Mouse (Mus musculus) cerebellum, postnatal 10 days (tissue): Measurements from ENCODE around the gene Nudt16l1.

Experiments used
- DNase-seq, 2 experiments: peaks; one replicate each; pipeline ENCODE4 v3.0.0; 2021; ENCODE audit warnings: mixed read lengths in 2 of 2

Gene Nudt16l1

GRCm38 (mm10) chr16:4938461-4938860 lies at the start of gene Nudt16l1:
Gene Nudt16l1, plus strand, starts transcription at chr16:4938761.
- no peak for DNase-seq

GRCm38 (mm10) chr16:4890201-4890709 lies 48.3 kb upstream of the Nudt16l1 start:
- DNase-seq, result no peak

DNA sequence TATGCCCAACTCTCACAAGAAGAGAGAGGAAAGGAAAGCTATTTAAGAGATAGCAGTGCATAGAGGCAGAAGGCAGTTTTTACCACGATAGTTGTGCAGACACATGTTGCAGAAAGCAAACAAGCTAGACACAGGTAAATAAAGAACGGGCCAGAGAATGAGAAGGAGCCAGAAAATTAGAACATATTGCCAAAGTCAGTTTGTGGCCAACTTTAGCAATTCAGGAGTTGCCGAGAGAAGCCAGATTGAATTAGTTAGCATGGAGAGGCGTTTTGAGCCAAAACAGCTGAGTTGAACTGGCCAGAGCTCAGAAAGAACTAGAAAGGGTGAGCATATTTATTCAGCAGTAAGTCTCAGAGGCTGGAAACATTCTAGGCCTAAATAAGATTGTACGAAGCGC lies 46.4 kb upstream of the Nudt16l1 start:
- no peak for DNase-seq

- DNase-seq, result no peak
Observed at GRCm38 (mm10) chr16:4894201-4894908, 44.2 kb upstream of the Nudt16l1 start.

DNA sequence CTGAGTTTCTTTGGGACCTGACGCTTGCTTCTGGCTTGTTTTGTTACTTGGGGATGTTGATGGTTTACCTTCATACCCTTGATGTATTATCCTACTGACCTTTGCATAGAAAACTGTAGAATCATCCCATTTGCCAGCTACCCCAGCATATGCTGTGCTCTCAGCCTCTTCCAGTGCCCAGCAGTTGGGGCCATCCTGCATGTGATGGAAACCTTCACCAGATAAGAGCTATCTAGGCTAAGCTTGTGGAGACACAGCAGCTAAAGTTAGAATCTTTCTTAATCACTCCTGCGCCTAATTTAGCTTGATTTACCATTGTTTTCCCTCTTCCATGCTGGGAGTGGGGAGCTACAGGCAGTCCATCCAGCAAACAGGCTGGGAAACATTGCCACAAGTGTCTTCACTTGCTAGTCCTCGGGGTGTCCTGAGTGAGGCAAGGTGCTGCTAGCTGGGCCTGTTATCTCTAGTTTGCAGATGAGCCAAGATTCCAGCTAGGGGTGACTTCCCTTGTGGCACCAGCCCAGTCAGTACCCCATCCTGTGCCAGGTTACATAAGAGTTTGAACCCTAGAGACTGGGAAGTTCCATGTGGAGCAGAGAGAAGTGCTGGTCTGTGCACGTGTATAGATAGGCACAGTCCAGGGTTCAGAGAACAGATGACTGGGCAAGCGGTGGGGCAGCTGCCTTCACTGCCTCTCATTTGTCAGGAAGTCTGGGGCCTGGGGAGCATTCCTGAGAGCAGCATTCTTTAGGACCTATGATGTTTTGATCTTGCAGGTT lies 42.1 kb upstream of the Nudt16l1 start:
- no peak for DNase-seq

DNA sequence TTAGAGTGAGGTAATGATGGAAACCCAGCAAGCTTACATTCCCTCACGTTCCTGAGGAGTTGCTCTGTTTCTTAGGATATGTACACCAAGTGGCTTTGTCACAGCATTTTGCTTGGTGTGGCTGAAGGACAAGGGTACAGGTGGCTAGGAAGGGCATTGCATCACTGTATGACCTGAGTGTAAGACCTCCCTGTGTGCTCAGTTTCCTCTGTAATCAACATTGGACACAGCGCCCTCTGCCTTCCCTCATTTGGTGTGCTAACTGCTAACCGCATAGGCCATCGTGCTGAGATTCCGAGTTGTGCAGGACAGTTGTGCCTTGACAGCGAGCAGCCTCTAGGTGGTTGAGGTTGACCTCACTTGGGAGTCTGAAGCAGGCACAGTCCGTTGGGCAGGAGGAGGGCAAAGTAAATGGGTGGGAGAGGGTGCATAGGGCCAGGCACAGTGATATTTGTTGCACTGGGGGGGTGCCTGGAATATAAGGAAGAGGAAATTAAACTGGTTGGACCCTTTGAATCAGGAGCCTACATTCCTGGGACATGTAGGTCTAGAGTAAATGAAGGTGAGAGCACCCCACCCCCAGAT lies 41.3 kb upstream of the Nudt16l1 start:
- no peak for DNase-seq

GRCm38 (mm10) chr16:4898881-4899280 lies 39.7 kb upstream of the Nudt16l1 start:
- peak in 1 of 2 experiments; percentile 22 for DNase-seq

GRCm38 (mm10) chr16:4899711-4900110 lies 38.9 kb upstream of the Nudt16l1 start:
- no peak for DNase-seq

GRCm38 (mm10) chr16:4901167-4901566 lies 37.4 kb upstream of the Nudt16l1 start:
- peak in 1 of 2 experiments; percentile 25 for DNase-seq

GRCm38 (mm10) chr16:4902390-4902789 lies 36.2 kb upstream of the Nudt16l1 start:
- DNase-seq, result no peak

GRCm38 (mm10) chr16:4903491-4904102 lies 35.0 kb upstream of the Nudt16l1 start:
- no peak for DNase-seq

GRCm38 (mm10) chr16:4904878-4905277 lies 33.7 kb upstream of the Nudt16l1 start:
- no peak for DNase-seq

DNA sequence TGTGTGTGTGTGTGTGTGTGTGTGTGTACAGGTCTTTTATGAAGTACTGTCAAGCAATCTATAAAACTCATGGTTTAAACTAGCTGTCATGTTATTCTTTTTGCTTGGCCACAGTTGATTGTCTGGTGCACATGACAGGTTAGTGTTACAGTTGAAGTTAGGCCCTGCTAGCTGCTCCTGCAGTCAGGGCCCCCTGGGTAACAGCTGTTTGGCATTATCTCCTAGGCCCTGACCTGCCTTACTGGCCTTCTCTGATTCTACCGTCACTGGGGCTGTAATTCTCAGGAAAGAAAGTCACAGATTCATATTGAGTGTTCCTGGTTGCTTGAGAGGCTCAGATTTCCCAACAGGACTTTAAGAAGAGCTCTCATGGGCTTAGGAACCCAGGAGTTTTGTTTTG lies 33.0 kb upstream of the Nudt16l1 start:
- no peak for DNase-seq

DNA sequence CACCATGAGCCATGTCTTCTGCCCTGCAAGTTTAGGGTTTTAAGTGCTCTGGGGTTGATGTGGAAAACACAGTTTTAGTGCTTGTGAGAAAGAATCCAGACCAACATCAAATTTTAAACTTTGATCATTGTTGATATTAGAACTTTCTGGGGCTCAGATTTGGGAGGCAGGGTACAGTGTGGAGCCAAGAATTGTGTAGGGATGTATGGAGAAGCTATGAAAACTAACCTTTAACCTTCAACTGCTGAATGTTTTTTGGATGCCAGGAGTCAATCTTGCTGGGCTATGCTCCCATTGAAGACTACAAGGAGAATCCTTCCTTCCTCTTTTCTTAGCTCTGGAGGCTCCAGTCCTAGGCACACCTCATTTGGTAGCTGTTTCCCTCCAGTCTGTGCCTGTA lies 32.0 kb upstream of the Nudt16l1 start:
- no peak for DNase-seq

- DNase-seq, result peak in 1 of 2 experiments; percentile 22
Observed at GRCm38 (mm10) chr16:4907386-4907785, 31.2 kb upstream of the Nudt16l1 start.

GRCm38 (mm10) chr16:4907972-4908371 lies 30.6 kb upstream of the Nudt16l1 start:
- no peak for DNase-seq

GRCm38 (mm10) chr16:4909745-4910144 lies 28.8 kb upstream of the Nudt16l1 start:
- peak in 1 of 2 experiments; percentile 45 for DNase-seq

GRCm38 (mm10) chr16:4910758-4911157 lies 27.8 kb upstream of the Nudt16l1 start:
- no peak for DNase-seq

- DNase-seq, result no peak
Observed at GRCm38 (mm10) chr16:4912074-4912648, 26.4 kb upstream of the Nudt16l1 start.

DNA sequence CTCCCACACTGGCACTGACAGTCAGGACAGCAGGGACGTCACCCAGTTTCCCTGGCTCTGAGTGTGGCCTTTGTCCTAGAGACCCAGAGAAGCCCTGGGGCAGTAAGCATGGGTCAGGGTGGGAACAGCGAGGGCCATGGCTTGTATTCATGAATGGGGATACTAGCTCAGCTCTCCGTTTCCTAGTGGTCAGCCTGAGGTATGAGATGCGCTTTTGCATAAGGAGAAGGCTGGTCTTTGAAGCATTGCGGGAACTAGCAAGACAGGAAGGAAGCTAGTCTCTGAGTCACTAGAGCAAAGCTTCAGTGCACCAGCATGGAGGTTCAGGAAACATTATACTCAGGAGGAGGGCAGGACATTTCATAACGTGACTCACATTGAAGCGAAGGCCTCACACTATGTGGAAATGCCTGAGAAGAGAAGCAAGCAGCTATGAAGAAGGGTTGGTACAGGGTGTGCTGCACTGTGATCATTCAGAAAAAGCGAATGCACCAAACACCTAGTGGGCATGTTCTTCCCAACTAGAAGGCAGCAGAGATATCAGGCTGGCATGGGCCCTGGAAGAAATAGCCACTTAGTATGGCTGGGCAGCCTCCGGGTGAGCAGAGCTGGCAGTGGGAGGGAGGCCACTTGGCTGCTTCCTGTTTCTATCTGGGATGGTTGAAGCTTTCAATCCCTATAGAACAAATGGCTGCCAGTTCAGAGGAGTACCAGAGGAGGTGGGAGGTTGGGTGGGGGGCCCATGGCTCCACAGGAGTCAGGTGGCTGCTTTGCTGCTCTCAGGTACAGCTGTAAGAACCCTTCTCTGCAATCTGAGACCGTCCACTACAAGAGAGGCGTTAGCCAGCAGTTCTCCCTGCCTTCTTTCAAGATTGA lies 25.4 kb upstream of the Nudt16l1 start:
- DNase-seq, result no peak
